Mouse (Mus musculus) embryo, embryonic 11 days (tissue): ENCODE results near the gene Endod1.
"Not testable (repeated sequence)": the region's sequence is repeated elsewhere in the genome, so short reads cannot be mapped to it uniquely, and the experiment has no call there.

Experiments used
- DNase-seq: peaks from one replicate; pipeline ENCODE4 v3.0.0-alpha.2; 2015

Gene Endod1

GRCm38 (mm10) chr9:14379769-14380385 lies 1.4 kb downstream of the Endod1 start:
- DNase-seq: no peak

- DNase-seq: no peak
These were observed 3.2 kb downstream of the Endod1 start for GRCm38 (mm10) chr9:14378151-14378550.

- DNase-seq: no peak
These were observed 5.2 kb downstream of the Endod1 start for GRCm38 (mm10) chr9:14376149-14376548.

GRCm38 (mm10) chr9:14372440-14372839 lies 8.9 kb downstream of the Endod1 start:
- no peak for DNase-seq

GRCm38 (mm10) chr9:14369271-14369670 lies 12.0 kb downstream of the Endod1 start:
- no peak for DNase-seq

- no peak for DNase-seq
These were observed 13.5 kb downstream of the Endod1 start for GRCm38 (mm10) chr9:14367850-14368249.

GRCm38 (mm10) chr9:14365481-14366125 lies 15.7 kb downstream of the Endod1 start:
- DNase-seq: no peak

- DNase-seq: no peak
These were observed 16.6 kb downstream of the Endod1 start for GRCm38 (mm10) chr9:14364719-14365118.

- DNase-seq: no peak
These were observed 17.8 kb downstream of the Endod1 start for GRCm38 (mm10) chr9:14363540-14363939.

GRCm38 (mm10) chr9:14362068-14362768 lies 19.1 kb downstream of the Endod1 start:
- no peak for DNase-seq

- no peak for DNase-seq
These were observed 24.3 kb downstream of the Endod1 start for GRCm38 (mm10) chr9:14357033-14357432.

GRCm38 (mm10) chr9:14354852-14355251 lies 26.5 kb downstream of the Endod1 start:
- DNase-seq: no peak

- DNase-seq: no peak
These were observed 29.0 kb downstream of the Endod1 start for GRCm38 (mm10) chr9:14352337-14352736.

- DNase-seq: no peak
These were observed 30.5 kb downstream of the Endod1 start for GRCm38 (mm10) chr9:14350787-14351186.

GRCm38 (mm10) chr9:14349380-14349779 lies 31.9 kb downstream of the Endod1 start:
- DNase-seq: no peak

GRCm38 (mm10) chr9:14348416-14348815 lies 32.9 kb downstream of the Endod1 start:
- peak; percentile 14 for DNase-seq

- not testable (repeated sequence) for DNase-seq
These were observed 35.4 kb downstream of the Endod1 start for GRCm38 (mm10) chr9:14345866-14346265.

GRCm38 (mm10) chr9:14342041-14342668 lies 39.2 kb downstream of the Endod1 start:
- DNase-seq: peak; percentile 77

GRCm38 (mm10) chr9:14338701-14339100 lies 42.6 kb downstream of the Endod1 start:
- no peak for DNase-seq

GRCm38 (mm10) chr9:14336901-14337300 lies 44.4 kb downstream of the Endod1 start:
- DNase-seq: no peak

GRCm38 (mm10) chr9:14335829-14336228 lies 45.5 kb downstream of the Endod1 start:
- no peak for DNase-seq

GRCm38 (mm10) chr9:14316618-14317017 lies 64.7 kb downstream of the Endod1 start:
- DNase-seq: no peak

- DNase-seq: no peak
These were observed 66.8 kb downstream of the Endod1 start for GRCm38 (mm10) chr9:14314477-14314876.

- DNase-seq: no peak
These were observed 67.3 kb downstream of the Endod1 start for GRCm38 (mm10) chr9:14313968-14314367.
